Mouse (Mus musculus) megakaryocyte, embryonic 14.5 days (primary cell): ENCODE measurements around the gene Acsbg2. TPM values are rescaled to one million over a fixed set of nuclear protein-coding genes. Genes with fewer than 3 reads are reported as not detected.
A peak's percentile ranks its signal among the peaks of the same experiment; 100 is the strongest.

Experiments used
- H3K27me3 ChIP-seq: replicated peaks from 2 replicates; pipeline ENCODE3; 2012; ENCODE audit warnings: inconsistent platforms
- H3K36me3 ChIP-seq: replicated peaks from 2 replicates; pipeline ENCODE3; 2012; ENCODE audit warnings: low read length, inconsistent platforms, mixed read lengths
- H3K4me1 ChIP-seq: 2 replicates; pipeline ENCODE4 v1.6.1; 2012; ENCODE audit warnings: inconsistent platforms
- H3K4me3 ChIP-seq: replicated peaks from 2 replicates; pipeline ENCODE3; 2012; ENCODE audit warnings: moderate library complexity, mild to moderate bottlenecking, inconsistent platforms
- H3K9me3 ChIP-seq: 2 replicates; pipeline ENCODE4 v1.6.1; 2012; ENCODE audit warnings: inconsistent platforms
- FLI1 ChIP-seq: IDR thresholded peaks from 2 replicates; pipeline ENCODE4 v1.6.1; 2012; ENCODE audit warnings: low read length, inconsistent platforms, mixed read lengths
- GATA1 ChIP-seq: IDR thresholded peaks from 3 replicates; pipeline ENCODE4 v1.6.1; 2012; ENCODE audit warnings: mixed read lengths, low read length, inconsistent platforms, borderline replicate concordance
- polyA plus RNA-seq: library from polyadenylated mRNA; stranded (reverse); fragments of >175 nt; gene quantifications from 2 replicates; pipeline ENCODE4 v1.2.3, GENCODE M21; 2012; ENCODE audit warnings: low replicate concordance; ENCODE audit not compliant: insufficient read depth

The Acsbg2 gene
- polyA plus RNA-seq, 1 experiment = not detected

GRCm38 (mm10) chr17:56830411-56831110 lies 43.7 kb downstream of the Acsbg2 start, which contains the start of gene Rfx2:
Gene Rfx2 (minus strand): TSS chr17:56831013.
- TF ChIP-seq GATA1 = no peak
- no peak for TF ChIP-seq FLI1
- Histone ChIP-seq H3K27me3 (peaks cover 38% of the 10 kb centered on the region), H3K4me3 (peak within 1 kb of the TSS; percentile 91), H3K9me3 (no peaks in the 10 kb centered on the region), H3K36me3 (no peaks in the 10 kb centered on the region), H3K4me1 (peaks cover 42% of the 10 kb centered on the region)

GRCm38 (mm10) chr17:56829795-56830194 lies 44.5 kb downstream of the Acsbg2 start:
- Histone ChIP-seq H3K27me3 (peaks cover 38% of the 10 kb centered on the region), H3K4me3 (no peak overlapping the region), H3K9me3 (no peaks in the 10 kb centered on the region), H3K4me1 (peaks cover 48% of the 10 kb centered on the region), H3K36me3 (no peaks in the 10 kb centered on the region)
- TF ChIP-seq FLI1 (no peak), GATA1 (no peak)

- H3K9me3 ChIP-seq = no peaks in the 10 kb centered on the region
- no peaks in the 10 kb centered on the region for H3K36me3 ChIP-seq
- H3K4me3 ChIP-seq = no peak overlapping the region
- H3K4me1 ChIP-seq = peaks cover 54% of the 10 kb centered on the region
- peaks cover 41% of the 10 kb centered on the region for H3K27me3 ChIP-seq
- TF ChIP-seq GATA1 (no peak), FLI1 (no peak)
Observed at GRCm38 (mm10) chr17:56829171-56829570, 45.1 kb downstream of the Acsbg2 start.

GRCm38 (mm10) chr17:56826718-56827117 lies 47.5 kb downstream of the Acsbg2 start:
- Histone ChIP-seq H3K36me3 (no peaks in the 10 kb centered on the region), H3K4me1 (peaks cover 63% of the 10 kb centered on the region), H3K4me3 (no peak overlapping the region), H3K27me3 (peaks cover 42% of the 10 kb centered on the region), H3K9me3 (no peaks in the 10 kb centered on the region)
- TF ChIP-seq FLI1 (no peak), GATA1 (no peak)

GRCm38 (mm10) chr17:56823352-56823751 lies 50.9 kb downstream of the Acsbg2 start:
- Histone ChIP-seq H3K27me3 (peaks cover 38% of the 10 kb centered on the region), H3K9me3 (no peaks in the 10 kb centered on the region), H3K4me3 (no peak overlapping the region), H3K36me3 (no peaks in the 10 kb centered on the region), H3K4me1 (peaks cover 61% of the 10 kb centered on the region)
- TF ChIP-seq GATA1 = no peak
- no peak for TF ChIP-seq FLI1

- H3K4me1 ChIP-seq = peaks cover 57% of the 10 kb centered on the region
- no peak overlapping the region for H3K4me3 ChIP-seq
- TF ChIP-seq GATA1 (no peak), FLI1 (no peak)
- H3K36me3 ChIP-seq = no peaks in the 10 kb centered on the region
- H3K9me3 ChIP-seq = no peaks in the 10 kb centered on the region
- peaks cover 35% of the 10 kb centered on the region for H3K27me3 ChIP-seq
Observed at GRCm38 (mm10) chr17:56822380-56822779, 51.9 kb downstream of the Acsbg2 start.

GRCm38 (mm10) chr17:56819694-56820111 lies 54.5 kb downstream of the Acsbg2 start:
- H3K9me3 ChIP-seq = no peaks in the 10 kb centered on the region
- H3K4me1 ChIP-seq = peaks cover 31% of the 10 kb centered on the region
- TF ChIP-seq FLI1 (no peak), GATA1 (no peak)
- no peaks in the 10 kb centered on the region for H3K36me3 ChIP-seq
- peak overlapping the region; percentile 78 for H3K4me3 ChIP-seq
- H3K27me3 ChIP-seq = peaks cover 48% of the 10 kb centered on the region

- Histone ChIP-seq H3K4me3 (no peak overlapping the region), H3K36me3 (no peaks in the 10 kb centered on the region), H3K27me3 (peaks cover 46% of the 10 kb centered on the region), H3K9me3 (no peaks in the 10 kb centered on the region), H3K4me1 (peaks cover 27% of the 10 kb centered on the region)
- TF ChIP-seq GATA1 (no peak), FLI1 (no peak)
Observed at GRCm38 (mm10) chr17:56819032-56819545, 55.2 kb downstream of the Acsbg2 start.

GRCm38 (mm10) chr17:56818067-56818636 lies 56.1 kb downstream of the Acsbg2 start:
- H3K27me3 ChIP-seq = peaks cover 48% of the 10 kb centered on the region
- H3K4me3 ChIP-seq = no peak overlapping the region
- TF ChIP-seq FLI1 (no peak), GATA1 (no peak)
- peaks cover 18% of the 10 kb centered on the region for H3K4me1 ChIP-seq
- H3K36me3 ChIP-seq = no peaks in the 10 kb centered on the region
- H3K9me3 ChIP-seq = no peaks in the 10 kb centered on the region

- Histone ChIP-seq H3K36me3 (no peaks in the 10 kb centered on the region), H3K4me1 (peaks cover 22% of the 10 kb centered on the region), H3K9me3 (no peaks in the 10 kb centered on the region), H3K27me3 (peaks cover 49% of the 10 kb centered on the region), H3K4me3 (no peak overlapping the region)
- TF ChIP-seq GATA1 = no peak
- TF ChIP-seq FLI1 = no peak
Observed at GRCm38 (mm10) chr17:56815057-56815345, 59.2 kb downstream of the Acsbg2 start.
